Mouse (Mus musculus) cortical plate, adult 2 months (tissue): ENCODE results near the gene Usp10.

Experiments used
- CTCF ChIP-seq: fragments of 200-500 bp; IDR thresholded peaks from 2 replicates; pipeline ENCODE4 v1.5.1; 2011; ENCODE audit warnings: mild to moderate bottlenecking, control low read depth, low read length; ENCODE audit not compliant: insufficient read depth; ENCODE audit errors: extremely low read depth
- POLR2A ChIP-seq: fragments of 200-500 bp; IDR thresholded peaks from 2 replicates; pipeline ENCODE4 v1.6.1; 2011; ENCODE audit warnings: mild to moderate bottlenecking, low read length, control low read depth; ENCODE audit not compliant: insufficient read depth; ENCODE audit errors: extremely low read depth

DNA sequence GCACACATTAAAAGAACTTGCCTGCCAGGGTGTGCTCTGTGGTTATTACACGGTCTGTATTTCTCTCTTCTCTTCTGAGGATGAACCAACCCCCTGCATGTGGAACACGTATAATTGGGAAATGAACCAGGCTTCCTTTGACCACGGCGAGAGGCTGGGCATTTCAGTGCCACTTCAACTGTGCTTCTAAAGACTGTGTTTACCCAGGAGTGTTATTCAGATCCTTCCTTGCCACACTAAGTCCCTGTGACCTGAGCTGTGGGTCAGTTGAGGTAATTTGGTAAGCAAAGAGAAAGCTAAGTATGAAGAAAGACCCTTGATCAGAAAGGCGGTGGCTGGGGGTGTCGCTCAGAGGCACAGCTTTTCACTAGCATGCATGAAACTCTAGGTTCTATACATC is 28.9 kb upstream of the Usp10 start:
- no peak for TF ChIP-seq POLR2A
- TF ChIP-seq CTCF = no peak
